Mouse (Mus musculus) hindbrain, embryonic 11.5 days (tissue): Measurements from ENCODE around the gene Hspa4l. TPM values are rescaled to one million over a fixed set of nuclear protein-coding genes. Genes with fewer than 3 reads are reported as not detected.
"Not testable (repeated sequence)": the region's sequence is repeated elsewhere in the genome, so short reads cannot be mapped to it uniquely, and the experiment has no call there.

Source experiments
- ATAC-seq: fragments of 200-750 bp; cut with Nextera tagmentation; 2 replicates; pipeline ENCODE4 v1.8.0; 2017; ENCODE audit warnings: mild to moderate bottlenecking, moderate TSS enrichment, moderate library complexity; ENCODE audit not compliant: low FRiP score
- DNase-seq: peaks from one replicate; pipeline ENCODE4 v3.0.0-alpha.2; 2015; ENCODE audit warnings: low spot score
- H3K27ac ChIP-seq: fragments of 300-500 bp; sonication (generic); 2 replicates; pipeline ENCODE4 v1.5.1; 2014; ENCODE audit warnings: mild to moderate bottlenecking, low read depth, low read length
- H3K27me3 ChIP-seq: fragments of 300-500 bp; sonication (generic); 2 replicates; pipeline ENCODE4 v1.6.1; 2014; ENCODE audit warnings: mild to moderate bottlenecking, low read length, moderate library complexity, mixed read lengths; ENCODE audit not compliant: control insufficient read depth, insufficient read depth
- H3K36me3 ChIP-seq: fragments of 300-500 bp; sonication (generic); 2 replicates; pipeline ENCODE4 v1.6.1; 2014; ENCODE audit warnings: mild to moderate bottlenecking, low read length, moderate library complexity, mixed read lengths; ENCODE audit not compliant: control insufficient read depth, insufficient read depth
- H3K4me1 ChIP-seq: fragments of 300-500 bp; sonication (generic); replicated peaks from 2 replicates; pipeline ENCODE4 v1.6.1; 2014; ENCODE audit warnings: low read length, mixed read lengths; ENCODE audit not compliant: control insufficient read depth, insufficient read depth
- H3K4me2 ChIP-seq: fragments of 300-500 bp; sonication (generic); replicated peaks from 2 replicates; pipeline ENCODE4 v1.6.1; 2014; ENCODE audit warnings: mild to moderate bottlenecking, low read depth, low read length
- H3K4me3 ChIP-seq: fragments of 300-500 bp; sonication (generic); 2 replicates; pipeline ENCODE4 v1.5.1; 2014; ENCODE audit warnings: low read depth, low read length
- H3K9ac ChIP-seq: fragments of 300-500 bp; sonication (generic); 2 replicates; pipeline ENCODE4 v1.6.1; 2014; ENCODE audit warnings: low read depth, low read length
- H3K9me3 ChIP-seq: fragments of 300-500 bp; sonication (generic); 2 replicates; pipeline ENCODE4 v1.6.1; 2016; ENCODE audit warnings: low read length; ENCODE audit not compliant: control insufficient read depth
- WGBS: fragments of 180-500 bp; shearing (Covaris S2); extraction: QIAGEN DNeasy Blood & Tissue Kit; methylation state at CpG from one replicate; pipeline ENCODE4 v1.1.7; 2014; 5-methylcytosine and 5-hydroxymethylcytosine counted together
- polyA plus RNA-seq: library from polyadenylated mRNA; unstranded; fragments of >200 nt; fragmentation: Nextera tagmentation; extraction: Ambion mirVana; gene quantifications from 2 replicates; pipeline ENCODE4 v1.2.1, GENCODE M21; 2014

Gene Hspa4l
- polyA plus RNA-seq, 1 experiment from 2014 or later = 69.3 TPM

- no peaks in the 10 kb centered on the region for H3K4me1 ChIP-seq
- peak overlapping the region; percentile 81 for H3K4me3 ChIP-seq
- WGBS = 0% methylated on average over 25 of the region's 37 CpGs
- H3K4me2 ChIP-seq = peak overlapping the region; percentile 85
- H3K27ac ChIP-seq = peak overlapping the region; percentile 19; the same call in 1 of the 2 replicates
- no peaks in the 10 kb centered on the region for H3K36me3 ChIP-seq
- no peaks in the 10 kb centered on the region for H3K27me3 ChIP-seq
- DNase-seq (no peak), ATAC-seq (peak; percentile 88)
- no peaks in the 10 kb centered on the region for H3K9me3 ChIP-seq
- H3K9ac ChIP-seq = peak overlapping the region; percentile 85
These were observed 56.1 kb downstream of the Hspa4l start for GRCm38 (mm10) chr3:40800373-40800823.

GRCm38 (mm10) chr3:40806871-40807270, 62.6 kb downstream of the Hspa4l start:
- H3K4me3 ChIP-seq = no peak overlapping the region
- no peaks in the 10 kb centered on the region for H3K4me1 ChIP-seq
- no peak for DNase-seq
- no peak overlapping the region for H3K9ac ChIP-seq
- WGBS = 76% methylated on average over 2 of the region's 2 CpGs
- H3K27ac ChIP-seq = no peak overlapping the region
- ATAC-seq = no peak
- H3K36me3 ChIP-seq = no peaks in the 10 kb centered on the region
- H3K4me2 ChIP-seq = no peak overlapping the region
- no peaks in the 10 kb centered on the region for H3K27me3 ChIP-seq
- no peaks in the 10 kb centered on the region for H3K9me3 ChIP-seq

GRCm38 (mm10) chr3:40808686-40809085, 64.4 kb downstream of the Hspa4l start:
- Histone ChIP-seq H3K4me1 (no peaks in the 10 kb centered on the region), H3K4me2 (no peak overlapping the region), H3K27me3 (no peaks in the 10 kb centered on the region), H3K9me3 (no peaks in the 10 kb centered on the region), H3K9ac (no peak overlapping the region), H3K27ac (no peak overlapping the region), H3K36me3 (0 out of 2 replicates have a peak, but pooled peaks cover 2% of the 10 kb centered on the region), H3K4me3 (no peak overlapping the region)
- ATAC-seq (no peak), DNase-seq (no peak)
- WGBS = 95% methylated on average over 10 of the region's 10 CpGs

GRCm38 (mm10) chr3:40809894-40810293, 65.6 kb downstream of the Hspa4l start:
- WGBS = 53% methylated on average over 2 of the region's 2 CpGs
- no peaks in the 10 kb centered on the region for H3K4me1 ChIP-seq
- no peak overlapping the region for H3K4me3 ChIP-seq
- H3K4me2 ChIP-seq = no peak overlapping the region
- 0 out of 2 replicates have a peak, but pooled peaks cover 2% of the 10 kb centered on the region for H3K36me3 ChIP-seq
- no peaks in the 10 kb centered on the region for H3K9me3 ChIP-seq
- no peaks in the 10 kb centered on the region for H3K27me3 ChIP-seq
- H3K27ac ChIP-seq = no peak overlapping the region
- ATAC-seq (no peak), DNase-seq (no peak)
- no peak overlapping the region for H3K9ac ChIP-seq

GRCm38 (mm10) chr3:40813275-40813674, 69.0 kb downstream of the Hspa4l start:
- WGBS = 98% methylated on average over 2 of the region's 2 CpGs
- Histone ChIP-seq H3K9ac (no peak overlapping the region), H3K4me1 (no peaks in the 10 kb centered on the region), H3K27me3 (no peaks in the 10 kb centered on the region), H3K36me3 (0 out of 2 replicates have a peak, but pooled peaks cover 2% of the 10 kb centered on the region), H3K9me3 (no peaks in the 10 kb centered on the region), H3K27ac (no peak overlapping the region), H3K4me2 (no peak overlapping the region), H3K4me3 (no peak overlapping the region)
- DNase-seq = no peak
- no peak for ATAC-seq

- not testable (repeated sequence) for H3K27ac ChIP-seq, H3K4me1 ChIP-seq, H3K36me3 ChIP-seq, ATAC-seq, H3K4me2 ChIP-seq, H3K9ac ChIP-seq, H3K9me3 ChIP-seq, H3K27me3 ChIP-seq
- peak overlapping the region; percentile 40; the same call in 1 of the 2 replicates for H3K4me3 ChIP-seq
- peak; percentile 6 for DNase-seq
- 90% methylated on average over 5 of the region's 6 CpGs for WGBS
These were observed 101.2 kb downstream of the Hspa4l start for GRCm38 (mm10) chr3:40845521-40845920.

Other genes starting within 250 kb of the Hspa4l start
- gene Intu, start 213.2 kb upstream of the Hspa4l start, polyA plus RNA-seq = 8.5 and 9.1 TPM in 2 replicates
- gene Slc25a31, start 35.6 kb upstream of the Hspa4l start, polyA plus RNA-seq = 0.11 and 0.27 TPM in 2 replicates
- gene Plk4, start 55.5 kb downstream of the Hspa4l start, polyA plus RNA-seq = 57.1 and 60.6 TPM in 2 replicates
- 9.8 and 9.9 TPM in 2 replicates for gene Mfsd8, start 102.4 kb downstream of the Hspa4l start, polyA plus RNA-seq
- 5.2 and 8.6 TPM in 2 replicates for gene Abhd18, start 102.5 kb downstream of the Hspa4l start, polyA plus RNA-seq
- 0.20 and 0.51 TPM in 2 replicates for gene 1700034I23Rik, start 158.0 kb downstream of the Hspa4l start, polyA plus RNA-seq
- gene Larp1b, start 205.3 kb downstream of the Hspa4l start, polyA plus RNA-seq = 2.0 and 2.2 TPM in 2 replicates